Mouse (Mus musculus) megakaryocyte, embryonic 14.5 days (primary cell): ENCODE results near the gene Jund. TPM values are rescaled to one million over a fixed set of nuclear protein-coding genes. Genes with fewer than 3 reads are reported as not detected.

Source experiments
- H3K27me3 ChIP-seq: replicated peaks from 2 replicates; pipeline ENCODE3; 2012; ENCODE audit warnings: inconsistent platforms
- H3K36me3 ChIP-seq: replicated peaks from 2 replicates; pipeline ENCODE3; 2012; ENCODE audit warnings: low read length, inconsistent platforms, mixed read lengths
- H3K4me1 ChIP-seq: 2 replicates; pipeline ENCODE4 v1.6.1; 2012; ENCODE audit warnings: inconsistent platforms
- H3K4me3 ChIP-seq: replicated peaks from 2 replicates; pipeline ENCODE3; 2012; ENCODE audit warnings: moderate library complexity, mild to moderate bottlenecking, inconsistent platforms
- H3K9me3 ChIP-seq: 2 replicates; pipeline ENCODE4 v1.6.1; 2012; ENCODE audit warnings: inconsistent platforms
- FLI1 ChIP-seq: IDR thresholded peaks from 2 replicates; pipeline ENCODE4 v1.6.1; 2012; ENCODE audit warnings: low read length, inconsistent platforms, mixed read lengths
- GATA1 ChIP-seq: IDR thresholded peaks from 3 replicates; pipeline ENCODE4 v1.6.1; 2012; ENCODE audit warnings: mixed read lengths, low read length, inconsistent platforms, borderline replicate concordance
- polyA plus RNA-seq: library from polyadenylated mRNA; stranded (reverse); fragments of >175 nt; gene quantifications from 2 replicates; pipeline ENCODE4 v1.2.3, GENCODE M21; 2012; ENCODE audit warnings: low replicate concordance; ENCODE audit not compliant: insufficient read depth

The Jund gene
- polyA plus RNA-seq, 1 experiment, result 972 TPM

- H3K9me3 ChIP-seq, result no peaks in the 10 kb centered on the region
- no peak overlapping the region for H3K4me3 ChIP-seq
- H3K27me3 ChIP-seq, result peaks cover 62% of the 10 kb centered on the region
- H3K4me1 ChIP-seq, result peaks cover 41% of the 10 kb centered on the region
- TF ChIP-seq FLI1 (no peak), GATA1 (no peak)
- H3K36me3 ChIP-seq, result no peaks in the 10 kb centered on the region
These were observed 50.4 kb downstream of the Jund start for GRCm38 (mm10) chr8:70749097-70749674.

Other genes with a start within 250 kb of the Jund start
- 10.3 and 19.1 TPM in 2 replicates for gene Klhl26, start 222.0 kb upstream of the Jund start, polyA plus RNA-seq
- gene Tmem59l, start 211.6 kb upstream of the Jund start, polyA plus RNA-seq, result not detected in 2 replicates
- gene Crlf1, start 205.8 kb upstream of the Jund start, polyA plus RNA-seq, result not detected in 2 replicates
- gene Rex1bd, start 192.2 kb upstream of the Jund start, polyA plus RNA-seq, result 135 and 319 TPM in 2 replicates
- gene Uba52, start 188.1 kb upstream of the Jund start, polyA plus RNA-seq, result 499 and 989 TPM in 2 replicates
- 3,667 and 5,102 TPM in 2 replicates for gene Fkbp8, start 171.2 kb upstream of the Jund start, polyA plus RNA-seq
- gene Kxd1, start 171.0 kb upstream of the Jund start, polyA plus RNA-seq, result 33.5 and 40.2 TPM in 2 replicates
- 58.8 and 65.3 TPM in 2 replicates for gene Ell, start 159.5 kb upstream of the Jund start, polyA plus RNA-seq
- gene Isyna1, start 104.6 kb upstream of the Jund start, polyA plus RNA-seq, result 165 and 201 TPM in 2 replicates
- gene Ssbp4, start 90.1 kb upstream of the Jund start, polyA plus RNA-seq, result 1,561 and 3,509 TPM in 2 replicates
- gene Lrrc25, start 82.8 kb upstream of the Jund start, polyA plus RNA-seq, result 19.0 and 34.7 TPM in 2 replicates
- 2.5 and 4.5 TPM in 2 replicates for gene Gdf15, start 66.5 kb upstream of the Jund start, polyA plus RNA-seq
- gene Pgpep1, start 38.6 kb upstream of the Jund start, polyA plus RNA-seq, result 10.2 and 10.5 TPM in 2 replicates
- 103 and 569 TPM in 2 replicates for gene Lsm4, start 25.7 kb upstream of the Jund start, polyA plus RNA-seq
- not detected in 2 replicates for gene Iqcn, start 4.5 kb downstream of the Jund start, polyA plus RNA-seq
- 0.26 TPM in 1 of 2 replicates, not detected in the other for gene Gm3336, start 19.6 kb downstream of the Jund start, polyA plus RNA-seq
- 0.03 TPM in 1 of 2 replicates, not detected in the other for gene Pde4c, start 24.8 kb downstream of the Jund start, polyA plus RNA-seq
- 7.8 and 38.4 TPM in 2 replicates for gene Rab3a, start 55.7 kb downstream of the Jund start, polyA plus RNA-seq
- 99.7 and 186 TPM in 2 replicates for gene Mpv17l2, start 62.0 kb downstream of the Jund start, polyA plus RNA-seq
- gene Pik3r2, start 77.8 kb downstream of the Jund start, polyA plus RNA-seq, result 51.5 and 59.4 TPM in 2 replicates
- 370 and 778 TPM in 2 replicates for gene Mast3, start 106.1 kb downstream of the Jund start, polyA plus RNA-seq
- 10.8 and 11.1 TPM in 2 replicates for gene Il12rb1, start 109.5 kb downstream of the Jund start, polyA plus RNA-seq
- 30.6 and 35.6 TPM in 2 replicates for gene Arrdc2, start 140.8 kb downstream of the Jund start, polyA plus RNA-seq
- 3.4 and 11.8 TPM in 2 replicates for gene Kcnn1, start 164.3 kb downstream of the Jund start, polyA plus RNA-seq
- 92.6 and 282 TPM in 2 replicates for gene Ccdc124, start 175.0 kb downstream of the Jund start, polyA plus RNA-seq
- 0.13 and 1.5 TPM in 2 replicates for gene Slc5a5, start 193.8 kb downstream of the Jund start, polyA plus RNA-seq
- 4,812 and 7,707 TPM in 2 replicates for gene Rpl18a, start 198.5 kb downstream of the Jund start, polyA plus RNA-seq
- 69.6 and 104 TPM in 2 replicates for gene Map1s, start 207.0 kb downstream of the Jund start, polyA plus RNA-seq